ENCODE assay signal across 9 mouse cellular contexts in genomic region chr12:112151244-112151979, GRCm38 (mm10). TPM values are rescaled to one million over a fixed set of nuclear protein-coding genes. Genes with fewer than 3 reads are reported as not detected.
DNase-seq lines count a peak whose midpoint lies in the region; ATAC-seq and TF ChIP-seq lines count a peak whose summit lies in the region.
"Had no signal": no experiment of that assay in that cellular context is flagged by ENCODE, and none has a peak within 500 bp of the region (broad histone marks: within the 10 kb centered on the region; RNA-seq: fewer than 3 reads in every experiment).

No protein-coding gene starts in this region.

- no peak for TF ChIP-seq CTCF in lung, adult 2 months (IDR thresholded peaks at IDR 0.05; ENCODE audit: insufficient read depth, low read length)

- peaks cover 17% of the 10 kb centered on the region for H3K27me3 ChIP-seq in heart, embryonic 12.5 days (replicated peaks)
- H3K27me3 ChIP-seq in limb, embryonic 13.5 days = peaks cover 10% of the 10 kb centered on the region; the same call in 1 of the 2 replicates
- peaks cover 64% of the 10 kb centered on the region for H3K27me3 ChIP-seq in neural tube, embryonic 12.5 days (replicated peaks)

- peak overlapping the region; percentile 14; the same call in 1 of the 2 replicates for H3K4me2 ChIP-seq in heart, embryonic 12.5 days
- peak overlapping the region; percentile 40 for H3K4me2 ChIP-seq in limb, embryonic 13.5 days (replicated peaks)
- peak overlapping the region; percentile 20 for H3K4me2 ChIP-seq in neural tube, embryonic 12.5 days (replicated peaks)

- no peaks in the 10 kb centered on the region for H3K9me3 ChIP-seq in heart, embryonic 12.5 days (replicated peaks)
- H3K9me3 ChIP-seq in limb, embryonic 13.5 days = no peaks in the 10 kb centered on the region
- H3K9me3 ChIP-seq in neural tube, embryonic 12.5 days = no peaks in the 10 kb centered on the region

- no peak overlapping the region for H3K4me3 ChIP-seq in lung, adult 2 months (replicated peaks; ENCODE audit: extremely low read depth, low read depth, low read length)
- H3K4me3 ChIP-seq in heart, embryonic 12.5 days = no peak overlapping the region
- H3K4me3 ChIP-seq in limb, embryonic 13.5 days = no peak overlapping the region
- no peak overlapping the region for H3K4me3 ChIP-seq in neural tube, embryonic 12.5 days

- 41% methylated on average over 12 of the region's 12 CpGs for WGBS in lung, adult 2 months
- WGBS in heart, embryonic 12.5 days = 51% methylated on average over 12 of the region's 12 CpGs
- 29% methylated on average over 12 of the region's 12 CpGs for WGBS in limb, embryonic 13.5 days
- WGBS in neural tube, embryonic 12.5 days = 46% methylated on average over 12 of the region's 12 CpGs

- no peak for ATAC-seq in heart, embryonic 12.5 days (ENCODE audit: insufficient number of reproducible peaks, low FRiP score)
- ATAC-seq in limb, embryonic 13.5 days (ENCODE audit: low FRiP score, low read depth) = peak; percentile 3; the same call in 1 of the 2 replicates
- no peak for ATAC-seq in neural tube, embryonic 12.5 days (ENCODE audit: low FRiP score, low read depth)
- no peak for ATAC-seq in erythroid progenitor cell, adult 5-6 weeks (replicated peaks; ENCODE audit: low FRiP score, poor library complexity, severe bottlenecking)
- no peak for ATAC-seq in megakaryocyte progenitor cell, adult 5-6 weeks (replicated peaks; ENCODE audit: poor library complexity)

- H3K9ac ChIP-seq in heart, embryonic 12.5 days = no peak overlapping the region
- H3K9ac ChIP-seq in limb, embryonic 13.5 days = peak overlapping the region; percentile 51
- H3K9ac ChIP-seq in neural tube, embryonic 12.5 days = no peak overlapping the region

- H3K36me3 ChIP-seq in heart, embryonic 12.5 days = no peaks in the 10 kb centered on the region
- H3K36me3 ChIP-seq in limb, embryonic 13.5 days = peaks cover 7% of the 10 kb centered on the region; the same call in 1 of the 2 replicates
- no peaks in the 10 kb centered on the region; the same call in 1 of the 2 replicates for H3K36me3 ChIP-seq in neural tube, embryonic 12.5 days

- H3K4me1 ChIP-seq in lung, adult 2 months (ENCODE audit: control insufficient read depth, insufficient read depth, low read length) = peaks cover 28% of the 10 kb centered on the region
- peaks cover 69% of the 10 kb centered on the region for H3K4me1 ChIP-seq in heart, embryonic 12.5 days (replicated peaks)
- peaks cover 94% of the 10 kb centered on the region for H3K4me1 ChIP-seq in limb, embryonic 13.5 days
- peaks cover 69% of the 10 kb centered on the region for H3K4me1 ChIP-seq in neural tube, embryonic 12.5 days

- no peak for TF ChIP-seq POLR2A in lung, adult 2 months (IDR thresholded peaks at IDR 0.05; ENCODE audit: borderline replicate concordance, extremely low read depth, low read depth, low read length)

- no peak overlapping the region for H3K27ac ChIP-seq in heart, embryonic 12.5 days (ENCODE audit: poor library complexity, severe bottlenecking)
- peak overlapping the region; percentile 65 for H3K27ac ChIP-seq in limb, embryonic 13.5 days
- no peak overlapping the region for H3K27ac ChIP-seq in neural tube, embryonic 12.5 days

- DNase-seq in lung, adult 18-20 months = peak; percentile 38 to 45
- no peak for DNase-seq in lung, adult 2 months
- no peak for DNase-seq in urinary bladder, postnatal 4 days (ENCODE audit: low spot score in 2 of 2)

RNA-seq across cellular contexts. Expression of gene Kif26a, which starts 5.4 kb away (rescaled TPM):
- polyA plus RNA-seq in lung, adult 2 months (2012; rRNA removed) = 28.8 and 32.4 TPM in 2 replicates
- 2.5 and 2.7 TPM in 2 replicates for polyA plus RNA-seq in heart, embryonic 12.5 days (2016; fragmentation: Nextera tagmentation; extraction: Ambion mirVana)
- 5.7 and 6.4 TPM in 2 replicates for polyA plus RNA-seq in limb, embryonic 13.5 days (2015; fragmentation: Nextera tagmentation; extraction: Ambion mirVana)
- 5.2 and 6.0 TPM in 2 replicates for polyA plus RNA-seq in neural tube, embryonic 12.5 days (2016; fragmentation: Nextera tagmentation; extraction: Ambion mirVana)
- total RNA-seq in erythroid progenitor cell, adult 5-6 weeks (2015; ENCODE audit: low replicate concordance) = not detected in 2 replicates
- total RNA-seq in erythroid progenitor cell, adult 5-6 weeks (2017; ENCODE audit: low replicate concordance) = not detected in 2 replicates
- total RNA-seq in megakaryocyte progenitor cell, adult 5-6 weeks (2015) = not detected in 2 replicates
- total RNA-seq in megakaryocyte progenitor cell, adult 5-6 weeks (2017) = not detected in 2 replicates

RNA-seq across cellular contexts. Expression of gene Aspg, which starts 44.9 kb away (rescaled TPM):
- 7.5 and 16.8 TPM in 2 replicates for polyA plus RNA-seq in lung, adult 2 months (2012; rRNA removed)
- polyA plus RNA-seq in heart, embryonic 12.5 days (2016; fragmentation: Nextera tagmentation; extraction: Ambion mirVana) = 0.45 and 2.2 TPM in 2 replicates
- 1.5 and 2.1 TPM in 2 replicates for polyA plus RNA-seq in limb, embryonic 13.5 days (2015; fragmentation: Nextera tagmentation; extraction: Ambion mirVana)
- 0.60 and 0.96 TPM in 2 replicates for polyA plus RNA-seq in neural tube, embryonic 12.5 days (2016; fragmentation: Nextera tagmentation; extraction: Ambion mirVana)
- not detected in 2 replicates for total RNA-seq in erythroid progenitor cell, adult 5-6 weeks (2015; ENCODE audit: low replicate concordance)
- total RNA-seq in erythroid progenitor cell, adult 5-6 weeks (2017; ENCODE audit: low replicate concordance) = not detected in 2 replicates
- not detected in 2 replicates for total RNA-seq in megakaryocyte progenitor cell, adult 5-6 weeks (2015)
- not detected in 2 replicates for total RNA-seq in megakaryocyte progenitor cell, adult 5-6 weeks (2017)
- total RNA-seq: MEL had no signal

Comparison
In these comparisons a context has a peak if more than half of its experiments do, and no peak if none do; other contexts are left out.
1. DNase-seq: peak in lung, adult 18-20 months (2 of 2); none in lung, adult 2 months (single experiment) and urinary bladder, postnatal 4 days (0 of 2).
2. Peak in every context shown above with its lines, with median percentiles within 50 percentile points of each other: H3K4me2 ChIP-seq.